Mouse (Mus musculus) adrenal gland, adult 18-20 months (tissue): ENCODE data around the gene Sbk3. TPM values are rescaled to one million over a fixed set of nuclear protein-coding genes. Genes with fewer than 3 reads are reported as not detected.

Experiments
- DNase-seq, 2 experiments: peaks; one replicate each; pipeline ENCODE4 v3.0.0; 2021 to 2022; ENCODE audit warnings: low spot score in 2 of 2
- total RNA-seq, 2 experiments: library from RNA; stranded (reverse); gene quantifications; 1 replicate in 1 of 2; 2 replicates in 1 of 2; pipeline ENCODE4 v1.2.3; 2021

Sbk3 gene
- total RNA-seq, 2 experiments from 2014 or later, result 0.13 to 0.22 TPM

DNA sequence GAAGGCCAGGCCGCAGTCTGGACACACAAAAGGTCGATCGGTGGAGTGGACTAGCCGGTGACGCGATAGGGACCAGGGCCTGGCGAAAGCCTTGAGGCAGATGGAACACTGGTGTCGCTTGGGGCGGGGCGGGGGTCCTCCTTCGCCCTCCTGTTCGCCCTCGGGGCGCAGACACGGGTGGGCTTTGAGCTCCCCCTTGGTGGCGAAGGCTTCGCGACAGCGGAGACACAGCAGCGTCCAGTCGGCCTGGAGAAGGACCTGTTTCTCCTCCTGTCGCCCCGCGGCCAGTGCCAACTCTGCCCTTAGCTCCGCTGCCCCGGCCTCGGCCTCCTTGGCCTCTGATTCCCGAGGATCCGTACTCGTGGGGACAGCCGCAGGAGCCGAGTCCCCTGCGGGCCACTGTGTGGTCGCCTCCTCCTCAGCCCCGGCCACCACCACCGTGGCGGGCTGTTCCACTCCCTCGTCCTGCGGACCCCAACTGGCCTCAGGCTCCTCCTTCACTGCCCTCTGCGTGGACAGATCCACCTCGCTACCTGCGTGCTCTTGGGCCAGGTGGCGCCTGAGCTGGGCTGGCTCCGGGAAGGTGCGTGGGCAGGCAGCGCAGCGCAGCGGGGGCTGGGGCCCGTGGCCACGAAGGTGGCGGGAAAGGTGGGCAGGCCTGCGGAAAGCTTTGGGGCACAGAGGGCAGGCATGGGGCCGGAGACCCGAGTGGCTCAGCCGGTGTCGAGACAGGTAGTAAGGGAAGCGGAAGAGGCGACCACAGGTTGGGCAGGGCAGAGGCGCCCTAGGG lies 23.2 kb upstream of the Sbk3 start:
- DNase-seq, result no peak

DNA sequence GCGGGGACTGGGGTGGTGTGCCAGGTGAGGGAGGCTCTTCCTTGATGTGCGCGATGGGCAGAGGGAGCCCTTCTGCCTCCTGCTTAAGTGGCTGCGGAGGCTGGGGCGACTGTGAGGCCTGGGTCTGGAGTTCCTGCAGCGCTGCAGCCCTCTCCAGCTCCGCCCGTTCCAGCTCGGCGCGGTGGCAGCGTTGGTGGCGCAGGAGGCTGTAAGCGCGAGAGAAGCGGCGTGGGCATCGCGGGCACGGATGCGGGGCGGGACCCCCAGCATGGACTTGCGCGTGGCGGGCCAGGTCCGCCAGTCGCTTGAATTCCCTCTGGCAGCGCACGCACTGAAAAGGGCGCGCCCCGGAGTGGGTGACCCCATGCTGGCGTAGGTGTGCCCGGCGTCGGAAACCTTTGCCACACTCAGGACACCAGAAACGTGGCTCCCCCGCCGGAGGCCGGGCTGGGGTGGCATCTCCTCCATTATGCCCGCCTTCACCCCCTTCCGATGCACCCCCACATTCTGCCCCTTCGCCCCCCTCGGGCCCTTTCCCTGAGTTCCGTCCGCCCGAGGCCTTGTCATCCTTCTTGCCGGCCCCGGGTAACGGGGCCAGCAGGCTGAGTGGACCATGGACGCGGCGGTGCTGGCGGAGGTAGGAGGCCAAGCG lies 22.5 kb upstream of the Sbk3 start:
- no peak for DNase-seq

DNA sequence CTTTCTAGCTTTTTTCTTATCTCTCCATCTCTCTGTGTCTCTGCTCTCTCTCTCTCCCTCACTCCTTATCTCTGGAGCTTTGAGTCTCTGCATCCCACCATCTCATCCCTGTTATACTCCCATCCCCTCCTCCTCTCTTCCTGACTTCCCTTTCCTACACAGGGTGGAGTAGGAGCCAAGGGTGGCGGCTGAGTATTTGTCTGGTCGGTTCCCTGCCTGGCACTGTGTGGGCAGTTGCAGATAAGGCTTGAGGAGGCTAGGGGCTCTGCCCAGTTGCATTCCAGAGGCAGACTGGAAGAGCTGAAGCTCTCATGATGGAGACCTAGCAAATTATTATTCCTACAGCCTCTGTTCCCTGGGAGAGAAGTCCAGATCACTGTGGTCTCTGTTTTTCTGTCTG lies 17.3 kb upstream of the Sbk3 start:
- DNase-seq, result no peak

DNA sequence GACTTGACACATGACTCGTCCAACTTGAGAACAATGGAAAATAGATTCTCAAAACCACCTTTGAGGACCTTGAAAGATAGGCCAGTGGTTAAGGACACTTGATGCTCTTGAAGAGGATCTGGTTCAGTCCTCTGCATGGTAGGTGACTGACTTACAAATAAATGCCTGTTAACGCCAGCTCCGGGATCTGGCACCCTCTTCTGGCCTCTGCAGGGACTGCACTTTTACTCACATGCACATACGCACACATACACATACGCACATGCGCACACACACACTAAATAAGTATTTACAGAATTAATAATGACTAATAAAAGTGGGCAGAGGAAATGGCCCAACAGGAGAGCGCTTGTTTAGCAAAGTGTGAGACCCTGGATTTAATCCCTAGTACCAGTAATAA lies 5.9 kb upstream of the Sbk3 start:
- no peak for DNase-seq

DNA sequence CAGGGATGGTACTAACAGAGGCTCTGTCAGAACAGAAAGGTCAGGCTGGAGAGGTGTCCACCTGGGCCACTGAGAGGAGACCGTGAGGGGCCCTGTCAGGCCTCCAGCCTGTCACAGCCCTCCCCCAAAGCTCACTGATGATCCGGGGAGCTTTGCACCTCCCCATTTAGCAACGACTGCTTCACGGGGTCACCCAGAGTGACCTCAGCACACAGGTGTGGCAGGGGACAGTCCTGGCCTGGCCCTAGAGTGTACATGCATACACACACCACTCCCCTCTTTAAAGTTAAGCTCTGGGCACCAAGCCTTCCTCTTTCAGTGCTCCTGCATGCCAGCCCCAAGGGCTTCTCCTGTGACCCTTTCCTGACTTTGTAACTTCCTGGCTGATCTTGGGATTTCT lies 4.5 kb upstream of the Sbk3 start:
- DNase-seq, result no peak

DNA sequence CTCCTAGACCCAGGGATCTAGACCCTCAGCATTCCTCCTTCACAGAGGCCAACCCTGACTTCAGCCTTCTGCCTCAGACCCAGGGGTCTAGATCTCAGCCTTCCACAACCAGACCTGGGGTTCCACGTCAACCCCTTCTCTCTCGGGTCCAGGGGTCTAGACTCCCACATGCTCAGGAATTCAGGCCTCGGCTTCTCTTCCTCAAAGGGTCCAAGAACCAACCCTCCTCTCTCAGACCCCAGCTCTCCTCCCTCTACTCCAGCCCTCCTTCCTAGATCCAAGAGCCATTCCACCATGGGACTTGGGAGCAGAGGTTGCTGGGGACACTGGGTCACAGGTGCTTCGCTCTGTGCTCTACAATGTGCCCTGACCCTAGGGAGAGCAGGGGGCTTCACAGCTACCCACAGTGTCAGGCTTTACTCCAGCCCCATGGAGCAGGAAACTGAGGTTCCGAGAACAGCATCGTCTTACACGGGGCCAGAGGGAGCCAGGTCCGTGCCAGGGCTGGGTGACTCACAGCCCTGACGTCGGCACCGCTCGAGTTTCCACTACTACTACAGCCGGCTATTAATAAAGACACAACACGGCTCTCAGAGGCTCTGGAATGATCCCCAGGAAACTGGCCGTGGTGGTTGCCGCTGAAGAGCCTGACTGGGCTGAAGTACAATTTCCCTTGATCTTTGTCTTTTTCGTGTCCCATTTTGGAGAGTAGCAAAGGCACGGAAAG lies 1.5 kb upstream of the Sbk3 start:
- DNase-seq, result peak; percentile 59

DNA sequence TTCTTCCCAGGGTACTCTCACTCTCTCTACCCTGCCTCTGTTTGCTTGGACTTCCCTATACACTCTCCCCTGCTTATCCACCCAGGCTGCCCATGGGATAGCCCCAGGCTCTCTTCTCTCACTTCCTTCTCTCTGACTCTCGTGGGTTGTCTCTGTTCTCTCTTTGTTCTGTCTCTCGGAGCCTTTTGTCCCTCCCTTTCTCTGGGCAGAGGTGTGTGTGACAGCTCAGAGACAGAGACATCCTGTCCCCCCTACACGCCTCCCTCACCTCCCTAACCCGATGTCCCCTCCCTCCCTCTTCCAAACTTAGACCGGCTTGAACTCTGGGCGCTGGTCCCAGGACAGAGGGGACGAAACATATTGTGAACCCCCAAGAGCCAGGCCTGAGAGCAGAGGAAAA lies 742 bp upstream of the Sbk3 start:
- no peak for DNase-seq

DNA sequence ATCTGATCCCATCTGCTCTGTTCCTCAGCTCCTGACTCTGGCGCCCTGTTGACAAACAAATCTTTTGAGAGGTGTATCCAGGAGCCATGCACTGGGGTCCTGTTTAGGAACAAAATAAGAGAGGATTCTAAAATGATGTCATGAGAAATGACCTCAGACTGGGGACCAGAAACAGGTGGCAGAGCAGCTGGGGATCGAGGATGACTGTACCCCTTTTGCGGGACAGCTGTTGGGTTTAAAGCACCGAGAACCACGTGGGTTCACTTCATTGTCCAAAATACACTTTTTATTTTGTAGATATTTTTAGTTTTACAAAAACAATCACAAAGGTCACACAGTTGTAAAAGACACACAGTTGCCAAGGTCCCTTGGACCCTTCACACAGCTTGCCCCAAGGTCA lies 6.0 kb downstream of the Sbk3 start:
- no peak for DNase-seq

DNA sequence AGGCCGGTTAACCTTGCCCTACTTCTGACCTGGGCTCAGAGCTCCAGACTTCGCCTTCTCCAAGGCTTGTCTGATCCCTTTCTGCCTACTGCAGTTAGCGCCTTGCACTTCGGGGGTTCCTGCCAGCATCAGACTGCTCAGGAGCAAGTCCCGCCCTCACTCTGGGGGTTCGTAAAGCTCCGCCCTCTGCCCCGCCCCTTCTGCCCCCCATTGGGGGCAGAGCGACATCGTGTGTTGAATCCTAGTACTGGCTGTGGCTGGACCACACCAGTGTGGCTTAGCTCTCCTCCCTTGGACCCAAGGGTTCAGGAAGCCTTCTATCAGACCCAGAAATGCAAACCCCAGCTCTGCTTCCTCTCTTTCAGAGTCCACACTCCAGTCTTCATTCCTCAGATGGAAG lies 6.7 kb downstream of the Sbk3 start, which contains the start of gene Sbk2:
TSS of gene Sbk2 (minus strand) at position 135 of the 400 bp plus-strand sequence.
- DNase-seq, result peak; percentile 74 to 82

DNA sequence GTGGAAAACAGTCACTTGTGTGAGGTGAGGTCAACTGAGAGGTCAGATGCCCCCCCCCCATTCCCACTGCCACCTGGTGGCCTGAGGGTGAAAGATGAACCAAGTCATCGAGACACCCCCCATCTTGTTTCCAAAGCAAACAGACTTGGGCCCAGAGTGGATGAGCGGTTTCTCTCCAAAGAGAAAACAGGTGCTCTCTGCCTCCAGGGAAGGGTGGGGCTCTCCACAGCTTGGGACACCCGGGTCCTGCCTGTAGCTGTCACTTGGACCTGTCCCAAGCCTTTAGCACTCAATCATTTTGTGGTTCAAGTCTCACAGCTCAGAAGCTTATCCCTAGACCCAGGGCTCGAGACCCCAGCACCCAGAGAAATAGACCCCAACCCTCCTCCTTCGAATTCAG lies 7.4 kb downstream of the Sbk3 start:
- DNase-seq, result no peak

DNA sequence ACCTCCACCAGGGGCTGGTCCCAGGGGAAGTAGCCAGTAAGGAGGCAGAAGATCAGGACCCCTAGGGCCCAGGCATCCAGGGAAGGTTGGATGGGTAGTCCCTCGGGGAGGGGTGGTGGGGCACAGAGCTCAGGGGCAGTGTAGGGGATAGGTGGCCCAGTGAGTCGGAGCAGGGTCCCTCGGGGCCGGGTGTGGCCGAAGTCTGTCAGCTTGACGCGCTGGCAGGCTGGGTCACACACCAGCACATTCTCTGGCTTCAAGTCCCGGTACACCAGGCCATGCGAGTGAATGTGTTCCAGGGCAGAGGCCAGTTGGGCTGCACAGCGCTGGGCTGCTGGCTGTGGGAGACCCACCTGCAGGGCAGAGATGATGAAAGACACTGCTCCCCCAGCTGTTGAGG lies 13.6 kb downstream of the Sbk3 start:
- DNase-seq, result no peak

DNA sequence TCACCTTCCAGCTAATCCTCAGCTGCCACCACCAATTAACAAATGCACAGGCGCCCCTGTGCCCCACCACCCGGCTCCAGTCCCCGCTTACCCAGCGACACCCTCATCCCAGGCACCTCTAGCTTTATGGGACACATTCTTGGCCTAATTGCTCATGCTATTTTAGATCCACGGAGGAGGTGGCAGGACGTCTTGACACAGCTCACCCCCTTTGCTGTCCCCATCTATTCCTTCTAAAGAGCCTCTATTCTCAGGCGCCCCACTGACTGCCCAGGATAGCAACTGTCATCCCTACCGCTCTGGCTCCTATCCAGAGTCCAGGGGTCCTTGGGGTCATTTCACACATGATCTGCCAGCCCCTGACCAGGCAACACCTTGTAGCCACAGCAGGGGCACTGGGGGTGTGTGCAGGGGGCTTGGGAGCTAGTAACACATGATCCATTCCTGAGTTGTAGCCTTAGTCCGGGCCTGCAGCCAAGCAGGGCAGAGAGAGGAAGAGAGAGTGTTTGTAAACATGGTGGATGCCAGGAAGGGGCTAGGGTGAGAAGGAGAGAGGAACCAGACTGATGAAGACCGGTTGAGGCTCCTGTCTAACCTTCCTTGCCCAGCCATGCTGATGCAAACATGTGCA lies 17.0 kb downstream of the Sbk3 start:
- no peak for DNase-seq

DNA sequence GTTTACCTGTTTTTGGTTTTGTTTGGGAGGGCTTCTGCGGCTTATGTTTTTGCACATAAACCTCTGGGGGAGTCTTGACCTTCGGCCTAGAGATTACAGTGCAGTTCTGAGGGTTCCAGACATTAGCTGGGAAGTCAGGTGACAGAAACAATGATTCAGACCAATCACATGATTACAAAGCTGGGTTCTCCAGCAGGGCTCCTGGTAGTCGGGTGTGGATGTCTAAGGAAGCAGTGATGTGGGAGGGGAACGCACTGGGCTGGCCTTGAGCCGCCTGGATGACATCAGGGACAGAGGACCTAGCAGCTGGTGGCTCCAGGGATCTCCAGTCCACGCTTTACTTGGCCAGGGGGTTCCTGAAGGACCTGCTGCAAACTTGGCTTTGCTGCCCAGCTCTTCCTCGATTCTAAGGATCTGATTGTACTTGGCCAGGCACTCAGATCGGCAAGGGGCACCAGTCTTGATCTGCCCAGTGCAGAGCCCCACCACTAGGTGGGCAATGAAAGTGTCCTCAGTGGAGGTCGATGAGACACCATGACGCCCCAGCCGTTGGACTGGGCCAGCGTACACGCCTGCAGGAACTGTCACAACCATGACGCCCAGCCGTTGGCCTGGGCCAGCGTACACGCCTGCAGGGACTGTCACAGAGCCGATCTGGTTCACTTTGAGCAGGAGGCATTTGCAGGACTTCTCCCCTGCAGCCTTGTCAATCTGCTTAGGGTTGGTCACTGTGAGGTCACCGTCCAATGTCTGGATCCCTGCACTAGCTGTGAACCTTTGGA lies 20.2 kb downstream of the Sbk3 start:
- no peak for DNase-seq

DNA sequence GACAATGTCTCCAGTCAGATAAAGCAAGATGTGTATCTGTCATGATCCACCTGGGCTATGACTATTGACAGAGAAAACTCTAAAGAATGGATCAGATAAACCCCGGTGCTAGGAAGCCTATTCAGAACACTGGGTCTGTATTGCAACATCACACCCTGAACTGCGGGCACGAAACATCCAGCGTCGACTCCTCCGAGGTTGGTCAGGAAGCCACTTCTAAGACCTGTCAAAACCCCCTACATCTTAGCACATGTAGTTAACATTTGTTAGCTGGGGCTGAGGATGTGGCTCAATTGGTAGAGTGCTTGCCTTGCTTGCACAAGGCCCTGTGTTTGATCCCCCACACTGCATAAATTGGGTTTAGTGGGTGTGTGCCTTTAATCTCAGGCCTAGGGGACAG lies 22.6 kb downstream of the Sbk3 start:
- no peak for DNase-seq

DNA sequence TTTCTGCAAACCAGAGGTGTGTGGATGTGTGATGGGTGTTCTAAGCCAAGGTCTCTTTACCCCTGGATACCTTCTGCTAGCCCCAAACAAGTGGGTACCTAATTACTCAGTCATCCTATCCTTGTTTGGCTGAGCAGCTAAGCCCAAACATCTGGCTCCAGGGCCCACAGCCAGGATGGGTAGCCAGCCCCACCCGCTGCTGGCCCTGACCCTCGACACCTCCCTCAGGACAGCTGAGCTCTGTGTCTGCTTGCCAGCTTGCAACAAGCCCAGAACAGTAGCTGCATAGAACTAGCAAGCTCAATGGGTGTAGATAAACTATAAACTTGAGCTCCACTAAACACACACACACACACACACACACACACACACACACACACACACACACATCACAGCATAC lies 23.1 kb downstream of the Sbk3 start:
- no peak for DNase-seq

DNA sequence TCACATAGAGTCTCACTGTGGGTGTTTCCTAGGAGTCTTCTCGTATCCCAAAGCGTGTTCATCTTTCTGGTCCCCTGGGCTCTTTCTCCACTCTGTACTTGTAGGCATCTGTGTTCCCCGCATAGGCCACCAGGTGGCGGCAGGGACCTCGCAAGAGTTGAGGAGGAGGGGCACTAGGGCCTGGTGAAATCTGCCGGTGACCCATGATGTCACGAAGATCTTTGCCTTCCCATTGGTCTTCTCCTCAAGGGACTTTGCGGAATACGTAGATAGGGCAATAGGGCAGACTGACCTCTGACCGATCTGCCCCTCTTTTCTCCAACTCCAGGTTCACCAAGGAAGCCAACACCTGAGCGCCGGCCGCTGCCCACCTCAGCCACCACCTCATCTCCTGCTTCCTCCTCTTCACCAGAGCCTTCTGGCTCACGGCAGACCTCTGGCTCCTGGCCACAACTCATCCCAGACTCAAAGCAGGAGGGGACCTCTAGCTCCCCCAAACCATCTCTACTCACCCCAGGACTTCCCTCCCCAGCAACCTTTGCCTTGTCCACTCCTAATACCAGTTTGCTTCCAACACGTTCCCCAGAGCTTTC lies 27.6 kb downstream of the Sbk3 start:
- peak; percentile 95 to 96 for DNase-seq

DNA sequence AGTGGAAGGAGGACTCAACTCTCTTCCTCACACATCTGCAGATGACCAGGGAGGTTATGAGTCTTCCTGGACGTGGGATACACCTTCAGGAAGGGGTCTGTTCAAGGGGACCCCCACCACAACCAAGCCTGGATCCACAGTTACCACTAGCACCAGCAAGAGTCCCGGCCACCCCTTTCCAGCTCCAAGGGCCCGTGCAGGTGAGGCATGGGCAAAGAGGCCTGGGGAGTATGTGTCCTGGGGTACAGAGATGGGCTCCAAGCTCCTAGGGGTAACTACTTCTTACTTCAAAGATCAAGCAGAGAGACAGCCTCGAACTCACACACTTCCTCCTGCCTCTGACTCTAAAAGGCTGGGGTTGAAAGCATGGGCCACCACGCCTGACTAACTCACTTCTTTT lies 28.3 kb downstream of the Sbk3 start:
- no peak for DNase-seq

DNA sequence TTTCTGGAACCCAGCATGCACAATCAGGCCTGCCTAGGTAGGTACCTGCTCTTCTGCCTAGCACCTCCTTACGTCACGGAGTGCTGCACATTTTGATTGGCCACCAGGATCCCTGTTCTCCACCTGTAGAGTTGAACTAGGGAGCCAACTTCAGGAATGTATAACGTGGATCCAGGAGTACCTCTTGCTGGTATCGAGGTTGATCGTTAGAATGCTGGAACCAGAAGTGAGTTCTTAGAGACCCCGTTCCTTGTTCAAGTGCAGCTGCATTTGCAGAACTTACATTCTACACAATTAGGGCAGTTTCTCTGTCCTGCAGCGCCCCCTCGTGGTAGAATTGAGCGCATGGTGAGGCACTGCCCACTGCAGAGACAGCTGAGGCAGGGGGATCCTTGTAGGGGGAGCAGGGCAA lies 30.9 kb downstream of the Sbk3 start:
- DNase-seq, result peak; percentile 86 to 87

DNA sequence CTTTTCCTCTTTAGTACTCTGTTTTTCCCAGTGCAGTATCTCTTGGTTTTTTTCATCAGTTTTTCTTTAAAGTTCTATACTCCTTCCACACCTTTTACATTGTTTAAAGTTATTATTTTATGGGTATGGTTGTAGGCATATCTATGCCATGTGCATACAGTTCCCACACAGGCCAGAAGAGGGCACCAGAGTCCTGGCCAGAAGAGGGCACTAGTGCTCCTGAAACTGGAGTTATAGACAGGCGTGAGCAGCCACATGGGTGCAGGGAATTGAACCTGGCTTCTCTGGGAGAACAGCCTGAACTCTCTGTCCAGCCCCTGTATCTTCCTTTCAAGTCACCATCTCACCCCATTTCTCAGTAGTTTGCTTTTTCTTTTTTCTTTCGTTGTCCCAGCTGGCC lies 32.5 kb downstream of the Sbk3 start:
- DNase-seq, result peak; percentile 77 to 78

DNA sequence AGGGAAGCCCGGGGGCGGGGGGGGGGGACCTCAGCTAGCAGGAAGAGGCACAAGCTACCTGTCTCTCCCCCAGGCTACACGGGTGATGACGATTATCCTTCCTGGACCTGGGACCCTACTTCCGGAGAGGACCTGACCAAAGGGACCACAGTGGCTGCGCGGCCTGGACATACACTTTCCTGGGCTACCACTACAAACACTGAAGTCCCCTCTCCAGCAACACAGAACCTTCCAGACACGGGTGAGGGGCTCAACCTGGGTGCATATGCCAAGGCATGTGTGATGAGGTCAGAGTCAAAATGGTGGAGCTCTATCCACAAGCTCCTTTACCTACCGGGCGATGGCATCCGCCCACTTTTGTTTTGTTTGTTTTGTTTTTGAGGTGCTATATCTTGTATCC lies 33.6 kb downstream of the Sbk3 start:
- no peak for DNase-seq

DNA sequence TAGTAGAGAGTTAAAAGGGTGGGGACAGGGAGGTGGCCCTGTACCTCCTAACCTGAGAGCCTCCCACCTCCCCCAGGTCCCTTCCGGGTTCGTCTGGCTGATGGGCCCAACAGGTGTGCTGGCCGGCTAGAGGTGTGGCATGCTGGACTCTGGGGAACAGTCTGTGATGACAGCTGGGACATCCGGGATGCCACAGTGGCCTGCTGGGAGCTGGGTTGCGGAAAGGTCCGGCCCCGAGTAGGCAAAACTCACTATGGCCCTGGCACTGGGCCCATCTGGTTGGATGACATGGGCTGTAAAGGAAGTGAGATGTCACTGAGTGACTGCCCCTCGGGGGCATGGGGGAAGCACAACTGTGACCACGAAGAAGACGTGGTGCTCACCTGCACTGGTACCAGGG lies 34.1 kb downstream of the Sbk3 start:
- DNase-seq, result no peak
